In genomic region chr4:43519956-43520355, GRCm38 (mm10) we compare ENCODE assay signal across 8 mouse cellular contexts. TPM values are rescaled to one million over a fixed set of nuclear protein-coding genes. Genes with fewer than 3 reads are reported as not detected.
DNase-seq lines count a peak whose midpoint lies in the region; ATAC-seq and TF ChIP-seq lines count a peak whose summit lies in the region.

No protein-coding gene starts in this region.

- peak overlapping the region; percentile 60 for H3K4me3 ChIP-seq in heart, embryonic 13.5 days
- H3K4me3 ChIP-seq in kidney, embryonic 15.5 days (replicated peaks) = peak overlapping the region; percentile 27
- peak overlapping the region; percentile 23 for H3K4me3 ChIP-seq in limb, embryonic 14.5 days (replicated peaks; ENCODE audit: low read length)
- peak overlapping the region; percentile 19; the same call in 1 of the 2 replicates for H3K4me3 ChIP-seq in midbrain, embryonic 16.5 days (ENCODE audit: low read depth, low read length)

- peaks cover 47% of the 10 kb centered on the region for H3K36me3 ChIP-seq in heart, embryonic 13.5 days
- peaks cover 30% of the 10 kb centered on the region for H3K36me3 ChIP-seq in kidney, embryonic 15.5 days
- H3K36me3 ChIP-seq in limb, embryonic 14.5 days (ENCODE audit: control insufficient read depth, insufficient read depth, low read length) = peaks cover 26% of the 10 kb centered on the region
- no peaks in the 10 kb centered on the region for H3K36me3 ChIP-seq in midbrain, embryonic 16.5 days (ENCODE audit: control insufficient read depth, insufficient read depth, low read length)

- ATAC-seq in erythroblast, adult 5-6 weeks (replicated peaks; ENCODE audit: low FRiP score, poor library complexity, severe bottlenecking) = peak; percentile 50; the same call in 1 of the 2 replicates
- ATAC-seq in heart, embryonic 13.5 days (ENCODE audit: extremely low read depth, insufficient number of reproducible peaks, low FRiP score, low TSS enrichment) = no peak
- peak; percentile 26; the same call in 1 of the 2 replicates for ATAC-seq in kidney, embryonic 15.5 days (replicated peaks; ENCODE audit: low FRiP score)
- ATAC-seq in limb, embryonic 14.5 days (ENCODE audit: low FRiP score, low read depth) = 0 out of 2 replicates have a peak, but pooled peaks have one; percentile 16
- ATAC-seq in midbrain, embryonic 16.5 days = peak; percentile 72

- peaks cover 31% of the 10 kb centered on the region for H3K27me3 ChIP-seq in heart, embryonic 13.5 days (replicated peaks)
- H3K27me3 ChIP-seq in kidney, embryonic 15.5 days = peaks cover 39% of the 10 kb centered on the region
- H3K27me3 ChIP-seq in limb, embryonic 14.5 days (ENCODE audit: control insufficient read depth, insufficient read depth, low read length) = peaks cover 5% of the 10 kb centered on the region; the same call in 1 of the 2 replicates
- peaks cover 25% of the 10 kb centered on the region for H3K27me3 ChIP-seq in midbrain, embryonic 16.5 days (ENCODE audit: control insufficient read depth, insufficient read depth, low read depth, low read length)

- H3K9ac ChIP-seq in heart, embryonic 13.5 days = peak overlapping the region; percentile 87
- peak overlapping the region; percentile 19; the same call in 1 of the 2 replicates for H3K9ac ChIP-seq in kidney, embryonic 15.5 days
- no peak overlapping the region for H3K9ac ChIP-seq in limb, embryonic 14.5 days (ENCODE audit: low read depth, low read length, severe bottlenecking)
- H3K9ac ChIP-seq in midbrain, embryonic 16.5 days (ENCODE audit: low read depth, low read length) = no peak overlapping the region

- no peaks in the 10 kb centered on the region for H3K9me3 ChIP-seq in heart, embryonic 13.5 days
- H3K9me3 ChIP-seq in kidney, embryonic 15.5 days (replicated peaks) = no peaks in the 10 kb centered on the region
- H3K9me3 ChIP-seq in limb, embryonic 14.5 days (ENCODE audit: control insufficient read depth, low read length) = no peaks in the 10 kb centered on the region
- H3K9me3 ChIP-seq in midbrain, embryonic 16.5 days (replicated peaks; ENCODE audit: control insufficient read depth, low read length, poor library complexity, severe bottlenecking) = no peaks in the 10 kb centered on the region

- H3K4me2 ChIP-seq in heart, embryonic 13.5 days = peak overlapping the region; percentile 76
- H3K4me2 ChIP-seq in kidney, embryonic 15.5 days = peak overlapping the region; percentile 88
- peak overlapping the region; percentile 40; the same call in 1 of the 2 replicates for H3K4me2 ChIP-seq in limb, embryonic 14.5 days (replicated peaks; ENCODE audit: low read depth, low read length, severe bottlenecking)
- peak overlapping the region; percentile 51 for H3K4me2 ChIP-seq in midbrain, embryonic 16.5 days (ENCODE audit: low read length)

- no peak for TF ChIP-seq POLR2A in limb, embryonic 14.5 days (IDR thresholded peaks at IDR 0.05; ENCODE audit: borderline replicate concordance, extremely low read depth, insufficient read depth, insufficient read length)

- peak overlapping the region; percentile 90 for H3K27ac ChIP-seq in heart, embryonic 13.5 days (replicated peaks)
- peak overlapping the region; percentile 83; the same call in 1 of the 2 replicates for H3K27ac ChIP-seq in kidney, embryonic 15.5 days
- no peak overlapping the region for H3K27ac ChIP-seq in limb, embryonic 14.5 days (replicated peaks; ENCODE audit: low read depth, low read length)
- no peak overlapping the region for H3K27ac ChIP-seq in midbrain, embryonic 16.5 days (ENCODE audit: low read length)

- DNase-seq in 3T3-L1 (ENCODE audit: low read depth, low spot score) = peak; percentile 88
- peak; percentile 93 for DNase-seq in brain, adult 2 months (ENCODE audit: low read depth, low spot score)
- DNase-seq in limb, embryonic 14.5 days (ENCODE audit: low spot score) = peak; percentile 85
- peak; percentile 71 to 90 for DNase-seq in spleen, adult 18-20 months

- H3K4me1 ChIP-seq in heart, embryonic 13.5 days = peaks cover 75% of the 10 kb centered on the region
- H3K4me1 ChIP-seq in kidney, embryonic 15.5 days = peaks cover 62% of the 10 kb centered on the region
- peaks cover 15% of the 10 kb centered on the region for H3K4me1 ChIP-seq in limb, embryonic 14.5 days (ENCODE audit: control insufficient read depth, insufficient read depth, low read length)
- peaks cover 19% of the 10 kb centered on the region for H3K4me1 ChIP-seq in midbrain, embryonic 16.5 days (ENCODE audit: control insufficient read depth, insufficient read depth, low read length)

- WGBS in heart, embryonic 13.5 days = 10% methylated on average over 6 of the region's 6 CpGs
- WGBS in kidney, embryonic 15.5 days = 11% methylated on average over 6 of the region's 6 CpGs
- 10% methylated on average over 6 of the region's 6 CpGs for WGBS in limb, embryonic 14.5 days
- 12% methylated on average over 6 of the region's 6 CpGs for WGBS in midbrain, embryonic 16.5 days

RNA-seq across cellular contexts. Expression of gene Tpm2, which starts 3.6 kb away (rescaled TPM):
- not detected in 2 replicates for total RNA-seq in erythroblast, adult 5-6 weeks (2015; ENCODE audit: low replicate concordance)
- total RNA-seq in erythroblast, adult 5-6 weeks (2017; ENCODE audit: low replicate concordance) = 3.3 and 4.9 TPM in 2 replicates
- polyA plus RNA-seq in heart, embryonic 13.5 days (2015; fragmentation: Nextera tagmentation; extraction: Ambion mirVana) = 143 and 157 TPM in 2 replicates
- polyA plus RNA-seq in kidney, embryonic 15.5 days (2015; fragmentation: Nextera tagmentation; extraction: Ambion mirVana) = 248 and 303 TPM in 2 replicates
- 206 and 361 TPM in 2 replicates for polyA plus RNA-seq in limb, embryonic 14.5 days (2012; rRNA removed)
- polyA plus RNA-seq in limb, embryonic 14.5 days (2014; fragmentation: Nextera tagmentation; extraction: Ambion mirVana) = 382 and 495 TPM in 2 replicates
- polyA plus RNA-seq in midbrain, embryonic 16.5 days (2015; fragmentation: Nextera tagmentation; extraction: Ambion mirVana) = 7.3 and 8.3 TPM in 2 replicates

RNA-seq across cellular contexts. Expression of gene Car9, which starts 13.2 kb away (rescaled TPM):
- 0.63 TPM in 1 of 2 replicates, not detected in the other for total RNA-seq in erythroblast, adult 5-6 weeks (2015; ENCODE audit: low replicate concordance)
- 0.56 and 0.77 TPM in 2 replicates for total RNA-seq in erythroblast, adult 5-6 weeks (2017; ENCODE audit: low replicate concordance)
- 1.8 and 2.0 TPM in 2 replicates for polyA plus RNA-seq in heart, embryonic 13.5 days (2015; fragmentation: Nextera tagmentation; extraction: Ambion mirVana)
- 1.7 and 2.1 TPM in 2 replicates for polyA plus RNA-seq in kidney, embryonic 15.5 days (2015; fragmentation: Nextera tagmentation; extraction: Ambion mirVana)
- 4.9 TPM in 2 replicates for polyA plus RNA-seq in limb, embryonic 14.5 days (2012; rRNA removed)
- polyA plus RNA-seq in limb, embryonic 14.5 days (2014; fragmentation: Nextera tagmentation; extraction: Ambion mirVana) = 1.0 and 1.2 TPM in 2 replicates
- polyA plus RNA-seq in midbrain, embryonic 16.5 days (2015; fragmentation: Nextera tagmentation; extraction: Ambion mirVana) = 0.21 TPM in 1 of 2 replicates, not detected in the other

RNA-seq across cellular contexts. Expression of gene Arhgef39, which starts 20.5 kb away (rescaled TPM):
- total RNA-seq in erythroblast, adult 5-6 weeks (2015; ENCODE audit: low replicate concordance) = 22.4 and 40.9 TPM in 2 replicates
- 18.0 and 29.2 TPM in 2 replicates for total RNA-seq in erythroblast, adult 5-6 weeks (2017; ENCODE audit: low replicate concordance)
- polyA plus RNA-seq in heart, embryonic 13.5 days (2015; fragmentation: Nextera tagmentation; extraction: Ambion mirVana) = 32.0 and 40.3 TPM in 2 replicates
- polyA plus RNA-seq in kidney, embryonic 15.5 days (2015; fragmentation: Nextera tagmentation; extraction: Ambion mirVana) = 40.8 and 45.3 TPM in 2 replicates
- 84.9 and 108 TPM in 2 replicates for polyA plus RNA-seq in limb, embryonic 14.5 days (2012; rRNA removed)
- polyA plus RNA-seq in limb, embryonic 14.5 days (2014; fragmentation: Nextera tagmentation; extraction: Ambion mirVana) = 25.2 and 27.6 TPM in 2 replicates
- polyA plus RNA-seq in midbrain, embryonic 16.5 days (2015; fragmentation: Nextera tagmentation; extraction: Ambion mirVana) = 4.4 and 7.3 TPM in 2 replicates

RNA-seq across cellular contexts. Expression of gene Ccdc107, which starts 27.3 kb away (rescaled TPM):
- 4.6 and 17.1 TPM in 2 replicates for total RNA-seq in erythroblast, adult 5-6 weeks (2015; ENCODE audit: low replicate concordance)
- total RNA-seq in erythroblast, adult 5-6 weeks (2017; ENCODE audit: low replicate concordance) = 5.2 and 36.1 TPM in 2 replicates
- 70.9 and 77.6 TPM in 2 replicates for polyA plus RNA-seq in heart, embryonic 13.5 days (2015; fragmentation: Nextera tagmentation; extraction: Ambion mirVana)
- 69.5 and 72.2 TPM in 2 replicates for polyA plus RNA-seq in kidney, embryonic 15.5 days (2015; fragmentation: Nextera tagmentation; extraction: Ambion mirVana)
- 118 and 175 TPM in 2 replicates for polyA plus RNA-seq in limb, embryonic 14.5 days (2012; rRNA removed)
- 78.8 and 92.8 TPM in 2 replicates for polyA plus RNA-seq in limb, embryonic 14.5 days (2014; fragmentation: Nextera tagmentation; extraction: Ambion mirVana)
- 81.1 and 90.3 TPM in 2 replicates for polyA plus RNA-seq in midbrain, embryonic 16.5 days (2015; fragmentation: Nextera tagmentation; extraction: Ambion mirVana)

RNA-seq across cellular contexts. Expression of gene Sit1, which starts 36.4 kb away (rescaled TPM):
- not detected in 2 replicates for total RNA-seq in erythroblast, adult 5-6 weeks (2015; ENCODE audit: low replicate concordance)
- total RNA-seq in erythroblast, adult 5-6 weeks (2017; ENCODE audit: low replicate concordance) = not detected in 2 replicates
- not detected in 2 replicates for polyA plus RNA-seq in heart, embryonic 13.5 days (2015; fragmentation: Nextera tagmentation; extraction: Ambion mirVana)
- not detected in 2 replicates for polyA plus RNA-seq in kidney, embryonic 15.5 days (2015; fragmentation: Nextera tagmentation; extraction: Ambion mirVana)
- not detected in 2 replicates for polyA plus RNA-seq in limb, embryonic 14.5 days (2012; rRNA removed)
- not detected in 2 replicates for polyA plus RNA-seq in limb, embryonic 14.5 days (2014; fragmentation: Nextera tagmentation; extraction: Ambion mirVana)
- not detected in 2 replicates for polyA plus RNA-seq in midbrain, embryonic 16.5 days (2015; fragmentation: Nextera tagmentation; extraction: Ambion mirVana)

Comparison
In these comparisons a context has a peak if more than half of its experiments do, and no peak if none do; other contexts are left out.
1. H3K27ac ChIP-seq: peak in heart, embryonic 13.5 days (single experiment) and kidney, embryonic 15.5 days (single experiment); none in limb, embryonic 14.5 days (single experiment) and midbrain, embryonic 16.5 days (single experiment).
2. H3K9ac ChIP-seq: peak in heart, embryonic 13.5 days (single experiment) and kidney, embryonic 15.5 days (single experiment); none in limb, embryonic 14.5 days (single experiment) and midbrain, embryonic 16.5 days (single experiment).
3. RNA of gene Tpm2, which starts 3.6 kb away (polyA plus RNA-seq): 206 to 495 TPM in limb, embryonic 14.5 days, 248 to 303 TPM in kidney, embryonic 15.5 days and 143 to 157 TPM in heart, embryonic 13.5 days; 7.3 to 8.3 TPM in midbrain, embryonic 16.5 days; every median in the first group is over 10 times any median in the second.
4. Peak in every context shown above with its lines, with median percentiles within 50 percentile points of each other: DNase-seq, H3K4me2 ChIP-seq and H3K4me3 ChIP-seq.